Mouse (Mus musculus) kidney, adult 2 months (tissue): ENCODE measurements around the gene Slc44a3.

Experiments
- CTCF ChIP-seq: fragments of 200-500 bp; conservative IDR thresholded peaks from 2 replicates; pipeline ENCODE4 v1.5.1; 2011; ENCODE audit warnings: low read depth, mild to moderate bottlenecking, control low read depth, low read length, moderate library complexity, mixed read lengths; ENCODE audit not compliant: insufficient read depth, insufficient read length
- POLR2A ChIP-seq: fragments of 200-500 bp; IDR thresholded peaks from one replicate; pipeline ENCODE4 v1.6.1; 2011; ENCODE audit warnings: low read depth, low read length, control low read depth

GRCm38 (mm10) chr3:121468136-121468535, 64.1 kb downstream of the Slc44a3 start:
- TF ChIP-seq POLR2A = no peak
- TF ChIP-seq CTCF = no peak
